ENCODE assay signal across 9 mouse cellular contexts in genomic region chr3:79145407-79146055, GRCm38 (mm10).
A peak's percentile ranks its signal among the peaks of the same experiment; 100 is the strongest.
DNase-seq lines count a peak whose midpoint lies in the region; ATAC-seq and TF ChIP-seq lines count a peak whose summit lies in the region.
"Had no signal": no experiment of that assay in that cellular context is flagged by ENCODE, and none has a peak within 500 bp of the region (broad histone marks: within the 10 kb centered on the region; RNA-seq: fewer than 3 reads in every experiment).

No protein-coding gene starts in this region.

- ATAC-seq in cerebellum, adult (ENCODE audit: insufficient number of reproducible peaks, low FRiP score, low TSS enrichment) = peak; percentile 19
- ATAC-seq in lung, embryonic 15.5 days (ENCODE audit: borderline replicate concordance, extremely low read depth, low FRiP score, low TSS enrichment) = peak; percentile 36; the same call in 1 of the 2 replicates

- H3K4me2 ChIP-seq in lung, embryonic 15.5 days = 0 out of 2 replicates have a peak overlapping the region, but pooled peaks have one; percentile 1
- H3K4me2 ChIP-seq in myocyte (ENCODE audit: low read depth) = peak overlapping the region; percentile 91
- H3K4me2 ChIP-seq: liver, embryonic 13.5 days had no signal

- 21% methylated on average over 10 of the region's 10 CpGs for whole genome bisulfite sequencing in lung, embryonic 15.5 days
- 49% methylated on average over 10 of the region's 10 CpGs for WGBS in hindbrain, embryonic 10.5 days

- H3K79me2 ChIP-seq in myocyte (ENCODE audit: control insufficient read depth, insufficient read depth) = peaks cover 32% of the 10 kb centered on the region

- no peaks in the 10 kb centered on the region for H3K27me3 ChIP-seq in lung, embryonic 15.5 days
- no peaks in the 10 kb centered on the region for H3K27me3 ChIP-seq in hindbrain, embryonic 10.5 days (ENCODE audit: insufficient read depth, poor library complexity, severe bottlenecking)
- H3K27me3 ChIP-seq in myocyte (ENCODE audit: control insufficient read depth, insufficient read depth, insufficient read length) = no peaks in the 10 kb centered on the region
- H3K27me3 ChIP-seq: liver, embryonic 13.5 days had no signal

- H3K4me3 ChIP-seq in lung, embryonic 15.5 days = no peak overlapping the region
- H3K4me3 ChIP-seq in hindbrain, embryonic 10.5 days = peak overlapping the region; percentile 30
- peak overlapping the region; percentile 22 for H3K4me3 ChIP-seq in myocyte
- H3K4me3 ChIP-seq: liver, embryonic 13.5 days had no signal

- DNase-seq in cerebellum, adult 11 months = no peak
- DNase-seq in lung, postnatal 4 days = no peak
- DNase-seq in hindbrain, embryonic 10.5 days (ENCODE audit: low spot score) = peak; percentile 13
- no peak for DNase-seq in thymus, postnatal 0 days (ENCODE audit: low spot score)
- DNase-seq in spleen, adult 18-20 months = no peak
- DNase-seq: liver, embryonic 13.5 days had no signal

- no peaks in the 10 kb centered on the region for H3K36me3 ChIP-seq in lung, embryonic 15.5 days
- no peaks in the 10 kb centered on the region for H3K36me3 ChIP-seq in hindbrain, embryonic 10.5 days
- H3K36me3 ChIP-seq in myocyte (ENCODE audit: control insufficient read depth, insufficient read depth) = no peaks in the 10 kb centered on the region
- H3K36me3 ChIP-seq: liver, embryonic 13.5 days had no signal

- no peaks in the 10 kb centered on the region for H3K9me3 ChIP-seq in lung, embryonic 15.5 days
- H3K9me3 ChIP-seq in hindbrain, embryonic 10.5 days = no peaks in the 10 kb centered on the region
- H3K9me3 ChIP-seq: liver, embryonic 13.5 days had no signal

- H3K9ac ChIP-seq in lung, embryonic 15.5 days = no peak overlapping the region
- H3K9ac ChIP-seq: liver, embryonic 13.5 days had no signal

- H3K4me1 ChIP-seq in lung, embryonic 15.5 days = peaks cover 30% of the 10 kb centered on the region
- H3K4me1 ChIP-seq in hindbrain, embryonic 10.5 days (replicated peaks) = peaks cover 26% of the 10 kb centered on the region
- H3K4me1 ChIP-seq: liver, embryonic 13.5 days had no signal

- H3K27ac ChIP-seq in lung, embryonic 15.5 days = no peak overlapping the region
- H3K27ac ChIP-seq in hindbrain, embryonic 10.5 days = peak overlapping the region; percentile 78
- H3K27ac ChIP-seq: liver, embryonic 13.5 days had no signal

- no peak for TF ChIP-seq POLR2A in myocyte (IDR thresholded peaks at IDR 0.05; ENCODE audit: insufficient read length, low read depth)

- no peak overlapping the region for H3ac ChIP-seq in myocyte (ENCODE audit: control insufficient read depth, insufficient read length)

TF ChIP-seq in myocyte, 11 proteins besides CTCF, POLR2A, EP300 and RAD21:
- TF ChIP-seq POLR2AphosphoS2 (IDR thresholded peaks at IDR 0.05; ENCODE audit: insufficient read length, low read depth) (no peak), E2F4 (IDR thresholded peaks at IDR 0.05; ENCODE audit: insufficient read depth) (no peak), MAX (IDR thresholded peaks at IDR 0.05; ENCODE audit: low read depth) (no peak), USF1 (IDR thresholded peaks at IDR 0.05; ENCODE audit: low read depth) (no peak)
